Mouse (Mus musculus) adrenal gland, postnatal 25 days (tissue): ENCODE measurements around the gene 2210408I21Rik. TPM values are rescaled to one million over a fixed set of nuclear protein-coding genes. Genes with fewer than 3 reads are reported as not detected.

Experiments
- DNase-seq: peaks from one replicate; pipeline ENCODE4 v3.0.0; 2021; ENCODE audit warnings: mixed read lengths
- total RNA-seq: library from RNA; stranded (reverse); gene quantifications from 2 replicates; pipeline ENCODE4 v1.2.3, GENCODE M21; 2021

2210408I21Rik gene
- total RNA-seq, 1 experiment from 2014 or later: 11.2 TPM

GRCm38 (mm10) chr13:77278659-77279413 lies 143.5 kb downstream of the 2210408I21Rik start:
- DNase-seq: no peak

DNA sequence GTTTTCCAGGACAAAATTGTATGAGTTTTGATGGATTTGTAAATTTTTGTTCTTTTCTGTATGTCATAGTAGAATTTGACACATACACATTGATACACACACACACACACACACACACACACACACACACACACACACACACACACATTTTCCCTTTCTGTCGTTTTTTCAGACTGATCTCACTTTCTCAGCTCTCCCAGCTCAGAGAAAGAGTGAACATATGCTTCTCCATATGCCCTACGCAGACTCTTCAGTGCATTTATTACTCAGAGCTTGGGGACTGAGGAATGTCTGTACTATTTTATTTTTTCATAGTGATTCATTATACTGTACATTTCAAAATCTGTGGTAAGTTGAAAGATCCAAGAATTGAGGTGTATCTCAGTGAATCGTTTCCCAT lies 160.2 kb downstream of the 2210408I21Rik start:
- DNase-seq: no peak

DNA sequence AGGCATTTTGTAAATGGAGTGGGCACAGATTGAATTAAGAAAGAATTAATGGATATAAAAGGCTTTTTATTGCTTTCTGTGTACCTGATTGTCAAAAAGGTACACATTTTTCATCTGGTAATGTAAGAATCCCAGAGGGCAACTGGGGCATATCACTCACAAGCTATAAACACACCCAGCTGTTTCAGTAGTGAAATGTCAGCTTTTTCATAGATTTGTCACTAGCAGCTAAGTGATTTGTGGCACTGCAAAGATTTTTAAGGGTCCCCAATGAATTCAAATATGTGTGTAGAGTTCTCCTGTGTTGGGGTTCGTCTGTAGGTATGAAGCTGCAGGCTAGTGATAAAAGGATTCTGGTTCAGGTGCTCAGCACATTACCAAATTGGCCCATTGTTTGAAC lies 188.8 kb downstream of the 2210408I21Rik start:
- DNase-seq: no peak

DNA sequence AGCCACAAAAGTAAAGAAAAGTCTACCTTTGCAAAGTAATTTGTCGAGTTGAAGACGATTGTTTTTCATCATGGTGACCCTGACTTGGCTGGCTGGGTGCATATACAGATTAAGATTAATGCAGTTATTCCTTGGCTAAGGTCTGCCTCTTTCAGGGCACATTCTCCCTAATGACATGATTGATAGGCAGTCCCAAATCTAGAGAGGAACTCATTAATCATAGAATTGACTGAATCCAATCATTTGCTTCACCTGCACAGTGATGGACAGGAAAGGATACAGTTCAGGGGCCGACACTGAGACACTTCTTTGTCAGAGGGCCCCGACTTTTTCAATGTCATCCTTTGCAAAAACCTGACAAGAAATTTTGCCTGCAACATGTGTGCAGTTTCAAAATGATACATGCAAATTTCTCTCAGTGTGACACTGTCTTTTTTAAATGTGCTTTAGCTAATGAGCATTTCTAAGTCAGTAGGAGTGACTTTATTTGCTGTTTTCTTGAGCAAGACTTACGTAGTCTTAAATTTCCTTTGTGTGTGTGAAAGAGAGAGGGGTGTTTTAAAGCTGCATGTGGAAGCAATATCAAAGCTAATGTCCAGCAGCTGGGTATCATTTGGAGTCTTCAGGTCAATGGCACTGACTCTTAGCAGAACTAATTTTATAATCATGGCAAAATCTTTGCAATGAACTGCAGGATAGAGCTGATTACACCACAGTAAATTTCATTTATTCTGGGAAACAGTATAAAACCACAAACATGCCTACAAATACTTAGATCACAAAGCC lies 191.0 kb downstream of the 2210408I21Rik start:
- no peak for DNase-seq

DNA sequence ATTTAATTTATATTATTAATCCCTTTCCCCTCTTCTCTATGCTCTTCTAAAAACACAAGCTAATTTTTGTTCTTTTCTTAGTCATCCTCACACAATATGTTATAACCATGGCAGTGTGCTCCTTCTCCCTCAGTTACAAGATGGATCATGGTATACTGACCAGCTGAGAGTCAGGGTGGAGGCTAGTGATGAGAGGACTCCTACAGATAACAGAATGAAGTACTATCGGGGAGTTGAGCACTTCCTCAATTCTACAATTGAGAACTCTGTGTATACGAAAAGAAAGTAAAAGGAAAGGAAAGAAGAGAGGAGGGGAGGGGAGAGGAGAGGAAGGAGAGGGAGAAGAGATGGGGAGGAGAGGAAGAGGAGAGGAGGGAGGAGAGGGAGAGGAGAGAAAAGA lies 206.8 kb downstream of the 2210408I21Rik start:
- no peak for DNase-seq

DNA sequence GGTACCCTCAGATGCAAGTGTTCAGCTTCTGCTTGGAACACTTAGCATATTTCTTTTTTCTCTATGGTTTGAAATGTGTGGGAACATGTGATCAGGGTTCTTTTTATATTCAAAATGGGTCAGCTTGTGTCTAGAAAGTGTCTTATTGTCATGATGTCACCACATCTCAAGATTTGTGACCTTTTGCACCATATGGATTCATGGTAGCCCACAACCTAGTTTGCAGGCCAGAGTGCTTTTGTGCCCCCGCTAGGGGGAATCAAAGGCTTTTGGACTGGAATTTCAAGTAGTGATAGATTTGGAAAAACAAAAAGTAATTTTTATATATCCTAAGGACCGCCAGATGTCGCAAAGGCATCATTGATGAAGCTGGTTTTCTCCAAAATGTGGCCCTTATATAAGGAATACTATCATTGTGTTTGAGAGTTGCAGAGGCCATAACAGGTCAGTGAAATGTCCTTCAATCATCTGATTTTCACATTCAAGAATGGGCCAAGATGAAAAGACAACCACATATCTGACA lies 250.2 kb downstream of the 2210408I21Rik start:
- no peak for DNase-seq

DNA sequence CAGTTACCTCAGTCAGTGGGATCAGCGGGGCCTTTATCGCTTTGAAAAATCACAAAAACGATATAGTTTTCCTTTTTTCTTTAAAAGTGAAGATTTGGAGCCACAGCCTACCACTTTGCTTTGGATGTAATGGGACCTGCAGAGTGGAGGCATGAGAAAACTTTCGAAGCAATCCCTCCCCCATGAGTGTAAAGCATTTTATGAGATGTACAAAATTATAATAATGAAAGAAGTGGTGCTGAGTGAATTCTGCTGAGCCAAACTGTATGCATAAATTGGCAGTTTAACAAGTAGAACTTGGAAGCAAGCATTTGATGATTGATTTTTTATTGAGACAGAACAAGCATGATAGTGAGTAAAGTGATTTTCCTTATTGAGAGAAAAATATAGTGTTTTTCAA lies 250.7 kb downstream of the 2210408I21Rik start:
- DNase-seq: no peak

DNA sequence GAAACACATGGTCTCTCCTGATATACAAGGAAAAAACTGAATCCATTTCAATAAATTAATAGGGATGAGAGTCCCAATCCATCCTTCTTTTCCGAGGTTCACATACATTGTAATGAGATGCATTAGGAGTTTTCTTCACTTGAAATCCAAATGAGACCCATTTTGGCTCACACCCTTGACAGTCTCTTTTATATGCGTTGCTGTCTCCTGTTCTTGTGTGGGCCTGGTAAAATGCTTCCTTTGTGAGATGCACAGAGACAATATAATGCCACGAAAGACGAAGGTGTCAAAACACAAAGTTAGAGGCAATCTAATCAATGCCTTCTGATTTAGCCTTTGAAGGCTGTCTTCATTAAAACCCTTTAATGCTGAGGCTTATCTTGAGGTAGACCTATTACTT lies 252.8 kb downstream of the 2210408I21Rik start:
- DNase-seq: no peak

DNA sequence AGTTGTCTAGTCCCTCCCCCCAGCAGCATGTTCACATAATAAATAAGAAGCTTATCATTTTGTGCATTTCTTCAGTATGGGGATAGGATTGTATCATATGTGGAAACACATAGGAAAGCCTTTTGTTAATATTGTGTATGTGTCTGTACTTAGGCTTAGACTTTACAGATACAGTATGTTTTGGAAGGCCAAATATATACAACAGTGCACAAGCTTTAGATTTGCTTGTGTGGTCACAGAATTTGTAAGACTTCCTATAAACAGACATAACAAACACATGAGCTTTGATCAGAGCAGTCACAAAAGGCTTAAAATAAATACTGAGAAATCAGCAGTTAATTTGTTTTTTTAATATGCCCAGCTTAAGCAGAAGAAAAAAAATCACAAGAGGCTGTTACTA lies 253.9 kb downstream of the 2210408I21Rik start:
- no peak for DNase-seq

DNA sequence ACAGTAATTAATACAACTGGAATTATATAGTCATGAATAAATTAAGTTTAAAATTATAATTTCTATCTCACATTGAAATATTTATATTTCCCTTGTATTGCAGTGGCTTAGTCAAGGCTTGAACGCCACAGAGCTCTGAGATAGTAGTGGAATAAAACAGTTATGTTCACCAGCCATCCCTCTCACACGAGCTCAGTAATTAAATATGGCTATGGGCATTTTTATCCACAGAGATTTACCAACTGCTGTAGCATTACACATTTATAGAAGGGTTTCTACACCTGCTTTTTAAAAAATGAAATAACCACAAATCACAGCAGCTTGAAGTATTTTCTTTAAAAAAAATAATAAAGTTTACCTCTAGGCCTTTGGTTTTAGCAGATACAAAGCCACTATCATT lies 261.0 kb downstream of the 2210408I21Rik start:
- DNase-seq: no peak

- DNase-seq: no peak
These were observed 261.6 kb downstream of the 2210408I21Rik start for GRCm38 (mm10) chr13:77396981-77397380.

DNA sequence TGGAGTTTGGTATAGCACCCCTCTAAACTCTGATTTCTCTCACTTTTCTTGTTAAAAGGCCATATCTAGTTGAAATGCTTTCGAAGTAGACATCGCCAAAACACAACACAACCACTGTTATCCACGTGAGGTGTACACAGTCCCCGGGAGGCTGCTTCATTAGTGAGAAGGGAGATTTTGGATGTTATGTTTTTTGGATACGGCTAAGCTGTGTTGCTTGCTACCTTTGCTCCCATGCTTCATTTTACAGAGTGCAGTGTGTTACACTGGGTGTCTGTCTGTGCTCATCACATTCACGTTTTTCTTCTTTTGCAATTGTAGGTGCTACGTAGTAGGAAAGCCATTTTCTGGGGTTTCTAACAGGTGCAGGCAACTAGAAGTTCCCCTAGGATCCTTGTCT lies 262.3 kb downstream of the 2210408I21Rik start:
- no peak for DNase-seq

GRCm38 (mm10) chr13:77398477-77398876 lies 263.1 kb downstream of the 2210408I21Rik start:
- DNase-seq: no peak

GRCm38 (mm10) chr13:77400762-77401161 lies 265.4 kb downstream of the 2210408I21Rik start:
- DNase-seq: no peak

DNA sequence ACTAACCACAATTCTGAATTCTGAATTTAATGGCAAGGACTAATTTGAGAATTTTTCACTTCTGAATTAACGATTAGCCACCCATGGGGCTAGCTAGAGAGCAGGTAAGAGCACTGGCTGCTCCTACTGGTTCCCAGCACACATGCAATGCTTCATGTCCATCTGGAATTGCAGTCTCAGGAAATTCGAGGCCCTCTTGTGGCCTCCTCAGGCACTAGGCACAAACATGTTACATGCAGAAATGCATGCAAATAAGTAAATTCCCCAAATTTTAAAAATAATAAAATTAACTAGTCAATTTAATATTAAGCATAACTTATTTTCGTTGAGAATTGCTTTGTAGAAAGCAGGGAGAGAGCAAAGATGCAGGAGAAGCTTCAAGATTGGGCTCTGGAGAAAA lies 273.2 kb downstream of the 2210408I21Rik start:
- no peak for DNase-seq

DNA sequence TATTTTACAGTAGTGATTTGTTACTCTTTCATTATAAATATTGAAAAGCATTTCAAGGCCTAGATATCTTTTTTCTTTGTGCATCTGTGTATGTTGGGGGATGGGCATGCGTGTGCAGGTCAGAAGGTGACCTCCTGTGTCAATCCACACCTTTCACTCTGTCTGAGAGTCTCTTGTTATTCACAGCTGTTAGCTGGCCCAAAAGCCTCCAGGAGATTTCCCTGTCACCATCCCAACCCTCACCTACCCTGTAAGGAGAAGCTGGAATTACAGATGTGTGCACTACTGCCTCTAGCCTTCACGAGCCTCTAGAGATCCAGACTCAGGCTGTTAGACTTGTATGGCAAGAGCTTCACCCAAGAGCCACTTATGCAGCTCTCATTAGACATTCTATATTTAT lies 274.5 kb downstream of the 2210408I21Rik start:
- no peak for DNase-seq

DNA sequence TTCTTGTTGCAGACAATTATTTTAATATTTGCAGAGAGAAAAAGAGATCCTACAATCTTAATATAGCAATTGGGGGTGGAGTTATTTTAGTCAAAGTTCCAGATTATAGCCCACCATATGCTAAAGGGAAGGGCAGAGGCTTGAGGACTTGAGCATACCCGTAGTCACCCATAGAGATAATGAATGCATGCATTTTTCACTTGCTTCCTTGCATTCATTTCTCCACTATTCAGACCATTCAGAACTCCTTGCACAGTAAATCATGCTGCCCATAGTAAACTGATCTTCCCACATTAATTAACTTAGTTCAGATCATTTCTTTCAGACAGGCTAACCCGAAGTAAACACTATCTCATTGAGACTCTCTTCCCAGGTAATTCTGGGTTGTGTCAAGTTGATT lies 277.5 kb downstream of the 2210408I21Rik start:
- DNase-seq: no peak

DNA sequence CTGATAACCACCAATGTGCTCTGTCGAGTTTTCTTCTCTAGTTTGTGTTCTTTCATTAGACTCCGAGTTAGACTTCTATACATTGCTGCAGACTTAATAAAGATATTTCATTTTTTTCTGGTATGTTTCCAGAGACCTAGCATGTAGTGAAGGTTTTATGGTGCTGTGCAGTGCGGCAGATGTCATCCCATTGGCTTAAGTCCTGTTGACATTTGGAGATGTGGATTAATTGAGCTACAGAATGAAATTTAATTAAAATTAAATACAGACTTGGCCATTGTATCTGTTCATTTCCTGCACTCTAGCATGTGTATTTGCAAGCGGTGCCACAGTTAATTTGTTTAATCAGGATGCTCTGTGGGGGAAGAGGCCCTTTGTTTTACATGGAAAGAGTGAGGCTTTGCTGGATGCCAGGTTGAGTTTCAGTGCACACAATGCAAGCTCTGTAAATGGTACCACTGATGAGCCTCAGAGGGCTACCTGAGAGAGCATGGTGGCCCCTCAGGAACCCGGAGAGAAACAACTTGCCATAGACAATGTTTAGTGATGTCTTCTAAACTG lies 314.7 kb downstream of the 2210408I21Rik start:
- DNase-seq: no peak

- no peak for DNase-seq
These were observed 334.8 kb downstream of the 2210408I21Rik start for GRCm38 (mm10) chr13:77470093-77470621.

- DNase-seq: no peak
These were observed 341.1 kb downstream of the 2210408I21Rik start for GRCm38 (mm10) chr13:77476420-77476819.

GRCm38 (mm10) chr13:77478425-77479119 lies 343.2 kb downstream of the 2210408I21Rik start:
- no peak for DNase-seq
